In the genomic region with DNA sequence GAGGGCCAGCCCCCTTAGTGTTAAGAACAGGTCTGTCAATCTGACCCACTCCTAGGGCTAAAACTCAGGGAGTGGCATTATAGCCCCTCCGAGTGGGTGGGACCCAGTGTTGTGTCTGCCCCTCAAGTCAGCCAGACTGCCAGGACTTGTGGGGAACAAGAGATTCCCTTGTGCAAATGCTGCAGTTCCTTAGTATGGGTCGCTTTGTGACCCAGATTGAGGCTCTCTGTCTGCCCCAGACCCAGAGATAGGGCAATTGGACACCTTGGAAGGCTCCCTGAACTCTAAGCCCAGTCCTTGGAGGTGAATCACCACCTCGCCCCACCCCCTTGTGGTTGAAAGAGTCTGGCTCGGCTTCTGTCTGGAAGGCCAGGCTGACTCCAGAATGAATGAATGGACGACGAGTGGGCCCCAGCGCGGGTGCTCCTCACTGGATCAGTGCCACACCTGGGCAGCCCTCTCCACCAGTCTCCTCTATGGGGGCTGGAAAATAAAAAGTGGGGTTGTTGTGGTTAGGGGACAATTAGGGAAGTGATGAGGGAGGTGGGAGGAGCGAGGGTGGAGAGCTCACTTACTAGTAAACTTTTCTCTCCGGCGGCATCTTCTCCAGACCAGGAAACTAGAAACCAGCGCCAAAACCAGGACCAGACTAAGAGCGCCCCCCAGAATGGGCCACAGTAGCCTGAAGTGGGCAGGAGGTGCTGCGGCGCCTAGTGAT, we compare ENCODE assay signal across 9 mouse cellular contexts. TPM values are rescaled to one million over a fixed set of nuclear protein-coding genes. Genes with fewer than 3 reads are reported as not detected.
DNase-seq lines count a peak whose midpoint lies in the region; ATAC-seq lines count a peak whose summit lies in the region.
"Had no signal": no experiment of that assay in that cellular context is flagged by ENCODE, and none has a peak within 500 bp of the region (broad histone marks: within the 10 kb centered on the region; RNA-seq: fewer than 3 reads in every experiment).

No protein-coding gene starts in this region.

- peaks cover 44% of the 10 kb centered on the region for H3K4me1 ChIP-seq in lung, embryonic 15.5 days

- H3K4me3 ChIP-seq in lung, embryonic 15.5 days: peak overlapping the region; percentile 57

- peak overlapping the region; percentile 89 for H3K27ac ChIP-seq in lung, embryonic 15.5 days

- peaks cover 25% of the 10 kb centered on the region for H3K27me3 ChIP-seq in lung, embryonic 15.5 days

- DNase-seq in 416B (ENCODE audit: low read depth): peak; percentile 89
- DNase-seq in ES-CJ7 (ENCODE audit: low read depth, low spot score): peak; percentile 58
- DNase-seq in cerebellum, postnatal 10 days: peak; percentile 66 to 68
- DNase-seq in heart, adult 18-20 months: peak; percentile 62 to 73
- DNase-seq in kidney, adult 11 months: peak; percentile 49
- peak; percentile 46 for DNase-seq in ovary, postnatal 36 days (ENCODE audit: low spot score)
- DNase-seq in frontal cortex, postnatal 14 days (ENCODE audit: low spot score in 2 of 2): no peak

- no peaks in the 10 kb centered on the region for H3K9me3 ChIP-seq in lung, embryonic 15.5 days

- WGBS in lung, embryonic 15.5 days: 13% methylated on average over 15 of the region's 15 CpGs

- no peaks in the 10 kb centered on the region for H3K36me3 ChIP-seq in lung, embryonic 15.5 days

- H3K4me2 ChIP-seq in lung, embryonic 15.5 days: peak overlapping the region; percentile 96

- ATAC-seq in lung, embryonic 15.5 days (ENCODE audit: borderline replicate concordance, extremely low read depth, low FRiP score, low TSS enrichment): no peak

- H3K9ac ChIP-seq in lung, embryonic 15.5 days: peak overlapping the region; percentile 58

RNA-seq across cellular contexts. Expression of a gene that starts 1.5 kb away (rescaled TPM):
- total RNA-seq in heart, adult 18-20 months (2021): 10 to 100 TPM; 63.7 to 89.9 TPM
- polyA plus RNA-seq in lung, embryonic 15.5 days (2015; fragmentation: Nextera tagmentation; extraction: Ambion mirVana): 26.8 and 28.5 TPM in 2 replicates

RNA-seq across cellular contexts. Expression of a gene that starts 2.0 kb away (rescaled TPM):
- total RNA-seq in heart, adult 18-20 months (2021): 10 to 100 TPM; 11.0 to 11.2 TPM
- 48.3 and 49.1 TPM in 2 replicates for polyA plus RNA-seq in lung, embryonic 15.5 days (2015; fragmentation: Nextera tagmentation; extraction: Ambion mirVana)

RNA-seq across cellular contexts. Expression of a gene that starts 2.3 kb away (rescaled TPM):
- 100 to 1,000 TPM; 191 to 199 TPM for total RNA-seq in heart, adult 18-20 months (2021)
- polyA plus RNA-seq in lung, embryonic 15.5 days (2015; fragmentation: Nextera tagmentation; extraction: Ambion mirVana): 59.5 and 64.5 TPM in 2 replicates

RNA-seq across cellular contexts. Expression of a gene that starts 3.3 kb away (rescaled TPM):
- not detected for total RNA-seq in heart, adult 18-20 months (2021)
- polyA plus RNA-seq in lung, embryonic 15.5 days (2015; fragmentation: Nextera tagmentation; extraction: Ambion mirVana): 237 and 246 TPM in 2 replicates
- total RNA-seq: left cerebral cortex, postnatal 36 days had no signal

RNA-seq across cellular contexts. Expression of a gene that starts 8.1 kb away (rescaled TPM):
- not detected for total RNA-seq in heart, adult 18-20 months (2021)
- polyA plus RNA-seq in lung, embryonic 15.5 days (2015; fragmentation: Nextera tagmentation; extraction: Ambion mirVana): 4.4 and 4.8 TPM in 2 replicates

Comparison
In these comparisons a context has a peak if more than half of its experiments do, and no peak if none do; other contexts are left out.
1. DNase-seq: peak in 416B (single experiment), ES-CJ7 (single experiment), cerebellum, postnatal 10 days (2 of 2), heart, adult 18-20 months (2 of 2), kidney, adult 11 months (single experiment) and ovary, postnatal 36 days (single experiment); none in frontal cortex, postnatal 14 days (0 of 2).